In the genomic region with DNA sequence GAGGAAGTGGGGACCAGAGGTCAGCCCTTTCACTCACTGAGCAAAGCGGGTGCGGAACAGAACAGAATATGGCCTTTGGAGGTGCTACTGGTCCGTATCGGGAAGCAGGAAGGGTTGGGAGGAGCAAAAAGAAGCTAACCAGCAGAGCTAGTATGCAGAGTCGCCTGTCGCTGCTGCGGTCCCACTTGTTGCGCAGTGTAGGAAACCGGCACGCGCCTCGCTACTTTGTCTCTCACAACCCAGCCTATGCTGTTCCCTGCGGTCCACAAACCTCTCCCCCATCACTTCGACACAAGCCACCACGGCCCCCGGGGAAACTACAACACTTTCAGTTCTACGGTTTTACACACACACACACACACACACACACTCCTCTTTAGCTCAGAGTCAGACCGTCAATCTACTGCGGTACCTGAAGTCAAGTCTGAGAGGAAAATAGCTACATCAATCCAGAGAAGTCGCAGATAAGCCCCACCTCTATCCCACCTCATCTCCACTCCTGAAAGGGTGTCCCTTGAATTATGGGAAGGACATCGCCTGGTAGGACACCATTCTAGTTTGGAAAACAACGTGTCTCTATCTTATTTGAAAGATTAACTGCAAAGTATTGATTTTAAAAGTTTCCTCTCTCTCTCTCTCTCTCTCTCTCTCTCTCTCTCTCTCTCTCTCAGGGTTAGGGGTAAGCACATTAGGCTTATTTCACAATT, we compare ENCODE assay signal across 8 mouse cellular contexts. TPM values are rescaled to one million over a fixed set of nuclear protein-coding genes. Genes with fewer than 3 reads are reported as not detected.
DNase-seq lines count a peak whose midpoint lies in the region; ATAC-seq and TF ChIP-seq lines count a peak whose summit lies in the region.

No protein-coding gene starts in this region.

- DNase-seq in spleen, adult 2 months (ENCODE audit: low read depth in 1 of 2, low spot score in 2 of 2) = peak in 1 of 2 experiments; percentile 55
- DNase-seq in spleen, adult 12 weeks (ENCODE audit: low spot score) = no peak
- peak; percentile 72 to 75 for DNase-seq in cerebellum, postnatal 25 days
- DNase-seq in heart, adult 8-10 months (ENCODE audit: low spot score) = peak; percentile 56
- DNase-seq in kidney, adult 18-20 months = peak; percentile 74
- DNase-seq in lung, embryonic 14.5 days = peak; percentile 59
- DNase-seq in yolk sac, embryonic 10.5 days (ENCODE audit: low spot score) = peak; percentile 46

- TF ChIP-seq CTCF in spleen, adult 2 months (IDR thresholded peaks at IDR 0.05; ENCODE audit: extremely low read depth, insufficient read depth, insufficient read length, insufficient replicate concordance) = no peak
- no peak for TF ChIP-seq CTCF in lung, embryonic 14.5 days (IDR thresholded peaks at IDR 0.05; ENCODE audit: low read depth)

- H3K27me3 ChIP-seq in spleen, adult 2 months (ENCODE audit: control insufficient read depth, insufficient read depth, low read length) = no peaks in the 10 kb centered on the region
- peaks cover 30% of the 10 kb centered on the region for H3K27me3 ChIP-seq in lung, embryonic 14.5 days (ENCODE audit: insufficient read depth, low read length)
- peaks cover 19% of the 10 kb centered on the region for H3K27me3 ChIP-seq in neural tube, embryonic 15.5 days (replicated peaks)

- H3K4me1 ChIP-seq in spleen, adult 2 months (ENCODE audit: control insufficient read depth, insufficient read depth, insufficient read length) = peaks cover 7% of the 10 kb centered on the region; the same call in 1 of the 2 replicates
- peaks cover 4% of the 10 kb centered on the region; the same call in 1 of the 2 replicates for H3K4me1 ChIP-seq in lung, embryonic 14.5 days (ENCODE audit: insufficient read depth)
- peaks cover 69% of the 10 kb centered on the region for H3K4me1 ChIP-seq in neural tube, embryonic 15.5 days

- ATAC-seq in lung, embryonic 14.5 days (ENCODE audit: insufficient read depth) = no peak
- ATAC-seq in neural tube, embryonic 15.5 days (ENCODE audit: low FRiP score) = no peak

- TF ChIP-seq POLR2A in spleen, adult 2 months (IDR thresholded peaks at IDR 0.05; ENCODE audit: low read depth, low read length) = no peak

- peak overlapping the region; percentile 51 for H3K4me3 ChIP-seq in spleen, adult 2 months (ENCODE audit: extremely low read depth, insufficient read depth, insufficient read length)
- H3K4me3 ChIP-seq in lung, embryonic 14.5 days (ENCODE audit: low read depth, low read length) = peak overlapping the region; percentile 36
- H3K4me3 ChIP-seq in neural tube, embryonic 15.5 days (replicated peaks) = peak overlapping the region; percentile 34

- peak overlapping the region; percentile 93 for H3K4me2 ChIP-seq in lung, embryonic 14.5 days
- peak overlapping the region; percentile 94 for H3K4me2 ChIP-seq in neural tube, embryonic 15.5 days

- H3K27ac ChIP-seq in spleen, adult 2 months (ENCODE audit: insufficient read depth, low read length) = peak overlapping the region; percentile 42
- no peak overlapping the region for H3K27ac ChIP-seq in lung, embryonic 14.5 days (ENCODE audit: low read depth)
- peak overlapping the region; percentile 56 for H3K27ac ChIP-seq in neural tube, embryonic 15.5 days (replicated peaks)

- H3K36me3 ChIP-seq in spleen, adult 2 months (ENCODE audit: control insufficient read depth, insufficient read depth, low read length) = peaks cover 1% of the 10 kb centered on the region; the same call in 1 of the 2 replicates
- H3K36me3 ChIP-seq in lung, embryonic 14.5 days (ENCODE audit: insufficient read depth) = no peaks in the 10 kb centered on the region
- H3K36me3 ChIP-seq in neural tube, embryonic 15.5 days = no peaks in the 10 kb centered on the region

- H3K9ac ChIP-seq in lung, embryonic 14.5 days = peak overlapping the region; percentile 30
- H3K9ac ChIP-seq in neural tube, embryonic 15.5 days (replicated peaks) = peak overlapping the region; percentile 29; the same call in 1 of the 2 replicates

- no peaks in the 10 kb centered on the region for H3K9me3 ChIP-seq in lung, embryonic 14.5 days (ENCODE audit: low read depth, low read length)
- H3K9me3 ChIP-seq in neural tube, embryonic 15.5 days (replicated peaks) = no peaks in the 10 kb centered on the region

- WGBS in spleen, adult 2 months = under 1% methylated on average over 22 of the region's 22 CpGs
- 1% methylated on average over 22 of the region's 22 CpGs for WGBS in lung, embryonic 14.5 days
- WGBS in neural tube, embryonic 15.5 days = 1% methylated on average over 22 of the region's 22 CpGs

RNA-seq across cellular contexts. Expression of a gene that starts 3.4 kb away (rescaled TPM):
- not detected in 2 replicates for polyA plus RNA-seq in spleen, adult 2 months (2012; rRNA removed)
- not detected for total RNA-seq in heart, adult 8-10 months (2022)
- not detected in 2 replicates for polyA plus RNA-seq in lung, embryonic 14.5 days (2014; fragmentation: Nextera tagmentation; extraction: Ambion mirVana)
- polyA plus RNA-seq in neural tube, embryonic 15.5 days (2015; fragmentation: Nextera tagmentation; extraction: Ambion mirVana) = not detected in 2 replicates

RNA-seq across cellular contexts. Expression of a gene that starts 3.7 kb away (rescaled TPM):
- 24.1 and 29.3 TPM in 2 replicates for polyA plus RNA-seq in spleen, adult 2 months (2012; rRNA removed)
- 10 to 100 TPM; 11.6 to 17.5 (median 14.8) TPM for total RNA-seq in heart, adult 8-10 months (2022)
- polyA plus RNA-seq in lung, embryonic 14.5 days (2014; fragmentation: Nextera tagmentation; extraction: Ambion mirVana) = 1.1 and 1.2 TPM in 2 replicates
- polyA plus RNA-seq in neural tube, embryonic 15.5 days (2015; fragmentation: Nextera tagmentation; extraction: Ambion mirVana) = 0.84 and 1.3 TPM in 2 replicates

RNA-seq across cellular contexts. Expression of a gene that starts 52.7 kb away (rescaled TPM):
- polyA plus RNA-seq in spleen, adult 2 months (2012; rRNA removed) = not detected in 2 replicates
- total RNA-seq in heart, adult 8-10 months (2022) = not detected
- polyA plus RNA-seq in lung, embryonic 14.5 days (2014; fragmentation: Nextera tagmentation; extraction: Ambion mirVana) = not detected in 2 replicates
- polyA plus RNA-seq in neural tube, embryonic 15.5 days (2015; fragmentation: Nextera tagmentation; extraction: Ambion mirVana) = not detected in 2 replicates

Comparison
In these comparisons a context has a peak if more than half of its experiments do, and no peak if none do; other contexts are left out.
1. RNA of a gene that starts 3.7 kb away (polyA plus RNA-seq): 24.1 to 29.3 TPM in spleen, adult 2 months; 1.1 to 1.2 TPM in lung, embryonic 14.5 days and 0.84 to 1.3 TPM in neural tube, embryonic 15.5 days; every median in the first group is over 10 times any median in the second.
2. Peak in every context shown above with its lines, with median percentiles within 50 percentile points of each other: H3K4me3 ChIP-seq.